Comparison of ENCODE assay signal across 8 mouse cellular contexts in genomic region chrX:159963273-159963672, GRCm38 (mm10). TPM values are rescaled to one million over a fixed set of nuclear protein-coding genes. Genes with fewer than 3 reads are reported as not detected.
A peak's percentile ranks its signal among the peaks of the same experiment; 100 is the strongest.
DNase-seq lines count a peak whose midpoint lies in the region; ATAC-seq and TF ChIP-seq lines count a peak whose summit lies in the region.

No protein-coding gene starts in this region.

- H3K27ac ChIP-seq in liver, adult 2 months (replicated peaks; ENCODE audit: insufficient read depth, low read depth, low read length): no peak overlapping the region
- no peak overlapping the region for H3K27ac ChIP-seq in liver, embryonic 11.5 days (ENCODE audit: low read depth, low read length)
- H3K27ac ChIP-seq in forebrain, embryonic 11.5 days (ENCODE audit: low read depth, low read length): no peak overlapping the region

- H3K36me3 ChIP-seq in liver, adult 2 months (ENCODE audit: control insufficient read depth, insufficient read depth, low read length): no peaks in the 10 kb centered on the region
- H3K36me3 ChIP-seq in liver, embryonic 11.5 days (ENCODE audit: control insufficient read depth, insufficient read depth, low read length): no peaks in the 10 kb centered on the region
- no peaks in the 10 kb centered on the region for H3K36me3 ChIP-seq in forebrain, embryonic 11.5 days (ENCODE audit: control insufficient read depth, insufficient read depth, low read length)

- no peak overlapping the region for H3K4me2 ChIP-seq in liver, embryonic 11.5 days
- no peak overlapping the region for H3K4me2 ChIP-seq in forebrain, embryonic 11.5 days (ENCODE audit: low read depth, low read length, severe bottlenecking)

- TF ChIP-seq POLR2A in liver, adult 2 months (IDR thresholded peaks at IDR 0.05; ENCODE audit: extremely low read depth, insufficient read depth, low read length): no peak

- DNase-seq in liver, adult 2 months (ENCODE audit: extremely low read depth, low read depth, low spot score): peak; percentile 41
- no peak for DNase-seq in liver, embryonic 11.5 days (ENCODE audit: low spot score)
- DNase-seq in brain, adult 2 months (ENCODE audit: low read depth, low spot score): peak; percentile 72
- DNase-seq in forebrain, embryonic 11.5 days (ENCODE audit: low spot score): peak; percentile 53
- peak; percentile 65 to 75 for DNase-seq in left cerebral cortex, postnatal 25 days (ENCODE audit: low spot score in 2 of 2)
- peak; percentile 69 for DNase-seq in naive thymus-derived CD4-positive, alpha-beta T cell, adult 2 months (ENCODE audit: low read depth)
- DNase-seq in thymus, postnatal 10 days (ENCODE audit: low spot score in 2 of 2): peak; percentile 8 to 35

- no peaks in the 10 kb centered on the region for H3K79me2 ChIP-seq in liver, adult 2 months (ENCODE audit: control insufficient read depth, insufficient read depth, low read length)

- 20% methylated on average over 4 of the region's 4 CpGs for WGBS in liver, adult 2 months
- WGBS in liver, embryonic 11.5 days: 32% methylated on average over 4 of the region's 4 CpGs
- WGBS in forebrain, embryonic 11.5 days: 26% methylated on average over 4 of the region's 4 CpGs

- H3K4me3 ChIP-seq in liver, adult 2 months (ENCODE audit: insufficient read depth, low read depth, low read length): no peak overlapping the region
- H3K4me3 ChIP-seq in liver, embryonic 11.5 days (ENCODE audit: low read depth, low read length): no peak overlapping the region
- no peak overlapping the region for H3K4me3 ChIP-seq in forebrain, embryonic 11.5 days (ENCODE audit: low read depth, low read length)

- intact Hi-C loops in left cerebral cortex, postnatal 25 days (cut with DNase I): loop anchor here (2.0 to 5.0 kb wide), 2 partner anchors 336 to 431 kb away; partner anchors contain the start of gene Sh3kbp1

- H3K27me3 ChIP-seq in liver, adult 2 months (ENCODE audit: control insufficient read depth, insufficient read depth, low read length): no peaks in the 10 kb centered on the region
- peaks cover 3% of the 10 kb centered on the region for H3K27me3 ChIP-seq in liver, embryonic 11.5 days (replicated peaks; ENCODE audit: control insufficient read depth, insufficient read depth, low read length)
- no peaks in the 10 kb centered on the region; the same call in 1 of the 2 replicates for H3K27me3 ChIP-seq in forebrain, embryonic 11.5 days (ENCODE audit: control insufficient read depth, insufficient read depth, low read length)

- peak; percentile 21; the same call in 1 of the 2 replicates for TF ChIP-seq CTCF in liver, adult 2 months (IDR thresholded peaks at IDR 0.05; ENCODE audit: low read depth, low read length)

- no peak for ATAC-seq in liver, embryonic 11.5 days (replicated peaks; ENCODE audit: low FRiP score)
- peak; percentile 63 for ATAC-seq in forebrain, embryonic 11.5 days (replicated peaks; ENCODE audit: low FRiP score)
- ATAC-seq in inflammation-experienced regulatory T-cells, adult 6 months: peak; percentile 52

- H3K9ac ChIP-seq in liver, adult 2 months (ENCODE audit: low read depth, low read length): no peak overlapping the region
- H3K9ac ChIP-seq in liver, embryonic 11.5 days (ENCODE audit: low read depth, low read length): no peak overlapping the region
- H3K9ac ChIP-seq in forebrain, embryonic 11.5 days (ENCODE audit: low read length): no peak overlapping the region

- H3K9me3 ChIP-seq in liver, embryonic 11.5 days (ENCODE audit: control insufficient read depth, low read length): no peaks in the 10 kb centered on the region
- H3K9me3 ChIP-seq in forebrain, embryonic 11.5 days (ENCODE audit: control insufficient read depth, low read length): no peaks in the 10 kb centered on the region

- no peaks in the 10 kb centered on the region for H3K4me1 ChIP-seq in liver, adult 2 months (ENCODE audit: control insufficient read depth, insufficient read depth, low read length)
- H3K4me1 ChIP-seq in liver, embryonic 11.5 days (replicated peaks; ENCODE audit: control insufficient read depth, insufficient read depth, low read length): no peaks in the 10 kb centered on the region
- no peaks in the 10 kb centered on the region for H3K4me1 ChIP-seq in forebrain, embryonic 11.5 days (replicated peaks; ENCODE audit: control insufficient read depth, insufficient read depth, low read length)

RNA-seq across cellular contexts. Expression of gene Map3k15, which starts 25.0 kb away (rescaled TPM):
- total RNA-seq in liver, adult 2 months (2014; rRNA removed): 0.37 and 0.47 TPM in 2 replicates
- 0.17 TPM in 2 replicates for polyA plus RNA-seq in liver, adult 2 months (2012; rRNA removed)
- 0.18 and 0.22 TPM in 2 replicates for polyA plus RNA-seq in liver, embryonic 11.5 days (2014; fragmentation: Nextera tagmentation; extraction: Ambion mirVana)
- polyA plus RNA-seq in forebrain, embryonic 11.5 days (2014; fragmentation: Nextera tagmentation; extraction: Ambion mirVana): 0.52 and 0.68 TPM in 2 replicates
- under 1 TPM; 0.44 to 0.70 (median 0.64) TPM for polyA plus RNA-seq in inflammation-experienced regulatory T-cells, adult 6 months (2017; shearing (Covaris generic))
- total RNA-seq in left cerebral cortex, postnatal 25 days (2021): under 1 TPM; 0.80 to 0.94 TPM
